Mouse (Mus musculus) embryonic fibroblast, embryonic 13.5 days (primary cell): ENCODE data around the gene Crxos.

ENCODE experiments used
- CTCF ChIP-seq: IDR thresholded peaks from 2 replicates; pipeline ENCODE4 v1.5.1; 2011; ENCODE audit warnings: mild to moderate bottlenecking, control low read depth, low read length, moderate library complexity, borderline replicate concordance; ENCODE audit not compliant: insufficient read depth
- POLR2A ChIP-seq: IDR thresholded peaks from 2 replicates; pipeline ENCODE4 v1.6.1; 2011; ENCODE audit warnings: low read depth, mild to moderate bottlenecking, control low read depth, low read length, moderate library complexity

GRCm38 (mm10) chr7:15912183-15912582 lies 29.8 kb downstream of the Crxos start:
- no peak for TF ChIP-seq POLR2A
- 0 out of 2 replicates have a peak, but pooled peaks have one; percentile 11 for TF ChIP-seq CTCF
